Mouse (Mus musculus) adrenal gland, adult 2 months (tissue): ENCODE measurements around the gene Oprm1. TPM values are rescaled to one million over a fixed set of nuclear protein-coding genes. Genes with fewer than 3 reads are reported as not detected.
"Not testable (repeated sequence)": the region's sequence is repeated elsewhere in the genome, so short reads cannot be mapped to it uniquely, and the experiment has no call there.

Source experiments
- DNase-seq: peaks from one replicate; pipeline ENCODE4 v3.0.0; 2021
- long read RNA-seq: library from polyadenylated mRNA; stranded (forward); transcript quantifications from one replicate; pipeline ENCODE4 v2.0.0, GENCODE M21; 2021
- polyA plus RNA-seq: library from polyadenylated mRNA; depleted of rRNA; stranded (reverse); fragments of >200 nt; gene quantifications from 2 replicates; pipeline ENCODE4 v1.2.3, GENCODE M21; 2012; rRNA removed
- total RNA-seq, 2 experiments: library from RNA; stranded (reverse); gene quantifications; 2 replicates each; pipeline ENCODE4 v1.2.3; 2021

The Oprm1 gene
- total RNA-seq, result under 1 TPM; 0.79 to 0.86 TPM
- polyA plus RNA-seq, result 0.21 TPM in 1 of 2 replicates, not detected in the other
- long read RNA-seq, result 0 reads

DNA sequence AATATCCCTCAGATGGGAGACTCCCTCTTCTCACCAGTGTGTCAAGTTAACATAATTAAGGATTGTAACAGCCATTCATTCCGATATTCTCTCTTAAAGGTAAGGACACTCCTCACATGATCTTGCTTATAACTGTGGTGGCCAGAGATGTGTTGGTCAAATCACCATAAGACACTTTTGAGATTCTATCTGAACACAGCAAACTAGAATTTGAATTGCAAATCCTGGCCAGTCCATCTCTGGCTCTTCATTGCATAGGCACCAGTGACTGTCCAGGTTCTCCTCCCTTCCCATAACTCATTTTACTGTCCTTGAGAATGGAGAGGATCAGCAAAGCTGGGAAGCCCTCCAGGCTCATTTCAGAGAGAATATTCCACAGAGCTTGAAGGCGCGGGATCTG lies at the start of gene Oprm1:
Oprm1 (plus strand) TSS at position 301 of the 400 bp plus-strand sequence.
- DNase-seq, result no peak

DNA sequence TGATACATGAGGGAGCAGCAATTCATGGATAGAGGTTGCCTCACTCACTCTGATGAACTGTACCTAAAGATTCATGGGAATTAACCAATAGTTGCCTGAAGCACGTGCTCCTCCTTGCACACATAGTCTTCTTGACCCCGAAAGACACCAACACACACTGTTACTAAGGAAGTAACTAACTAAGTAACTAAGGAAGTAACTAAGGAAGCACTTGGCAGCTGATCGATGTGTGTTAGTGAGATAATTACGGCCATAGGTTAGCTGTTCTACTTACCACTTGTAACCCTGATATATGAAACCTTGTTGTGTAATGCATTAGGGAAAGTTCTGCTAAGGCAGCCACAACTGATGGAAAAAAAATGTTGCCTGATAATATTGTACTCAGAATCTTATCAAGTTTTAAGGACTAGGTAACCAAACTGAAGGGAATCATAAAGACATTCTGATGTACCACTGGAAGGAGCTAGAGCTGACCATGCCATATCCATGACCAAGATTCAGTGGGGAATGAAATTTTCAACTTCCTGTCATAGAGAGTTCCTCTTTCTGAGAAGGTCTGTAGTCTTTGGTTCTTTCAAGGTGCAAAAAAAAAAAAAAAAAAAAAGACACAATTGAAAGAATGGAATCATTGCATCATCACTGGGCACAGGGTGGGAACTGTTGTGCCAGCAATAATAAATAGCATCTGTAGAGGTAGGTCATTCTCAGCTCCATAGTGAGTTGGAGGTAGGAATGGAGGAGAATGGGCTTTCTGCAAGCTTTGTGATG lies 40.9 kb upstream of the Oprm1 start:
- no peak for DNase-seq

DNA sequence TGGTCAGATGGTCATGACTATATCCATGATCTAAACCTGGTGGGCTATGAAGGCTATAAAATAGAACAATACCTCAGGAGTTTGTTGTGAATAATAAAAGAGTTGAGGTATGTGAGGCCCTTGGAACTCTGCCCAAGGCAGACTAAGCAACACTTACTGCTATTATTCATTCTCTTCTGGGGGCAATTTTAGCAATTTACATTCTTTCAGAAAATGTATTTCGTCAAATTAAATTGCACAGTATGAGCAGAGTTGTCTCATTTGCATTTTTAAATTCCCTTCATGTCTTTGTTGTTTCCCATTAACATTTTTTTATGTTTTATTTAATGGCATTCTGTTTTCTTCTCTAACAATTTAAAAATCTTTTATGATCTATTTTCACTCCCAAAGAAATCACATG lies 34.5 kb upstream of the Oprm1 start:
- no peak for DNase-seq

DNA sequence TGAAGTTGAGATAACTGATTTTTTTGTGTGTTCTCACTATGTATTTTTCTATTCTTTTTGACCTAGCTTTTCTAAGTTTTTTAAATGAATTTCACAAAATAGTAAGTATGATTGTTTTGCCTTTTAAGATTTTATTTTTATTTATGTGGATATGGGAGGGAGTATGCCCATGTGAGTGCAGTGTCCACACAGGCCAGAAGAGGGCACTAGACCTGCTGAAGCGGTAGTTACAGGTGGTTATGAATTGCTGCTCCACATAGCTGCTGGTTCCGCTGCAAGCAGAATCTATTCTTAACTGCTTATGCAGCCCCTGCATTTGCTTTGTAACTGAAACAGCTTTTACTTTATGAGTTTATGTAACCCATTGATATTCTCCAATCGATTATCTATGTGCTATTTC lies 29.8 kb upstream of the Oprm1 start:
- no peak for DNase-seq

DNA sequence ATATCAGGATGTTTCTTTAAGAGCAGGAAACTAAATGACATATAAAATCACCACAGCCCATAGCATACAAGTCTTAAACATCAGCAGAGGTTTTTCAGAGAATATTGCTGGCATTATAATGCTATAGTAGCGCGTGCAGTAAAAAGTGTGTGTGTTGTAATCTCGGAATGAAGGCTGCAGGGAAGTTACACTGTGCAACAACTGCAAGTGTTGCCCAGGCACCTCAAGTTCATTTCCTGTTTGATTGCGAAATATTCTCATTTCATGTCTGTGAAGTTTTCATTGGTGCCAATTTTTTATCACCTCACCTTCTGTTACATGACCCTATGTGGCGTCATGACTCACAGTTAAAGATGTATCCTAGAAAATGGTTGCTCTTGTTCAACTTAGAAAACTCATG lies 4.9 kb upstream of the Oprm1 start:
- DNase-seq, result no peak

DNA sequence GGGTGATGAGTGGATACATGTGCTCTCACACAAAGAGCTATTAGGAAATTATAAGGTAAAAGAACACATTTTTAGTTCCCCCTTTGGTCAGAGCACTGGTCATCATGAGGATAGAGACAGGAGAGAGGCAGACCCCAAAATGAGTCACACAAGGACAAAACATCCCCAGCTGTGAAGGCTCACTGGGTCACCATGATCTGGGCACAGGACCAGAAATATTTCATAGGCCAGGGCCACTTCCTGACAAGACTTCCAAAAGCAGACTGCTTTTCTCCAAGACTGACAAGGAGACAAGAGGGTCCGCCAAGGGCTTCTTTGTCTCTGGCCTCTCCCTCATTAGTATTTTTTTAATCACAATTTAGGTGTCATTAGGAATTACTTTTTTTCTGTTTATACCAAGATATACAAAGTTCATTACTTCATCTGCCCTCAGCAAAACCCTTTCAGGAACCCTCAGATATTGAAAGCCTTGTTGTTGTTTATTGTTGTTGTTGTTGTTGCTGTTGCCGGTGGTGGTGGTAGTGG lies 3.0 kb downstream of the Oprm1 start, which contains the start of gene Gm10945:
Gm10945 (minus strand) TSS at position 475 of the 525 bp plus-strand sequence.
- peak; percentile 75 for DNase-seq

DNA sequence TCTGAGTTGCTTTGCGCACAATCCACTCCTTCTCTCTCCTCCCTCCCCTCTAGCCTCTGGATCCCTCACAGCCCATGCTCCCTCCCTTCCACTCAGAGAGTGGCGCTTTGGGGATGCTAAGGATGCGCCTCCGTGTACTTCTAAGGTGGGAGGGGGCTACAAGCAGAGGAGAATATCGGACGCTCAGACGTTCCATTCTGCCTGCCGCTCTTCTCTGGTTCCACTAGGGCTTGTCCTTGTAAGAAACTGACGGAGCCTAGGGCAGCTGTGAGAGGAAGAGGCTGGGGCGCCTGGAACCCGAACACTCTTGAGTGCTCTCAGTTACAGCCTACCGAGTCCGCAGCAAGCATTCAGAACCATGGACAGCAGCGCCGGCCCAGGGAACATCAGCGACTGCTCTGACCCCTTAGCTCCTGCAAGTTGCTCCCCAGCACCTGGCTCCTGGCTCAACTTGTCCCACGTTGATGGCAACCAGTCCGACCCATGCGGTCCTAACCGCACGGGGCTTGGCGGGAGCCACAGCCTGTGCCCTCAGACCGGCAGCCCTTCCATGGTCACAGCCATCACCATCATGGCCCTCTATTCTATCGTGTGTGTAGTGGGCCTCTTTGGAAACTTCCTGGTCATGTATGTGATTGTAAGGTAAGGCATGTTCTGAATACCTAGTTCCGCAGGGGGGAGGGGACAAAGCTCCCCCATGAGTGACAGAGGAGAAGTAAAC lies 30.4 kb downstream of the Oprm1 start:
- peak; percentile 27 for DNase-seq

DNA sequence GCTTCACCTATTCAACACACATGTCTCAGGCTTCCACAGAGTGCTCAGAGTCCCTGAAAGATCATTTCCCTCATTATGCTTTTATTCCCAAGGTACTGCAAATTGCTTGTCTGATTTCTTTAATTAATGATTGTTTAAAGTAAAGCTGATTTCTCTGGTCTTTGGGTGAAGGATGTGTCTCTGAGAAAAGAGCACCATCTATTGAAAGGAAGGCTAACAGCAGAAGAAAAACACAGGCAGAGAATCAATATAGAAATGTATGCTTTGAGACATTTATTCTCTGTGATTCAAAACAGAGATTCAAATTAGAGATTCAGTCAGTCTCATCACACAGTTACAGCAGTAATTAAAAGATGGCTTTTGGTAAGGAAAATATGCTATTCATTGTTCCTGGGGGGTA lies 31.9 kb downstream of the Oprm1 start:
- no peak for DNase-seq

DNA sequence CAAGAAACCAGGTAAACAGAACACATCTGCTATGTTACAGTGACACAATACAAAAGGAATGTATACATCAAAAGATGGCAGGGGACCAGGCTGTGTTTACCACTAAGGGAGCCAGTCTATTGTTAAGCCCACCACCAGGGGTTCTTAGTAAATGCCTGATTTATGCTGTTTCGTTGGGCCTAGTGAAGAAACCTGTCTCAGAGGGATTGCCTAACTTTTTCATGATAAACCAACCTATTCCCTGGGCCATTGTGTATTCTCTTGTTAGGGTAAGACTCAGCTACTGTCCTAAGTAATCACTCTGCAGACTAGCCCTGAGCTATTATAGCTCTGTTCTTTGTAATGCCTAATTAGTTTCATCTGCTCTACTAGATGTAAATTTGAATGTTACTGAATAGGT lies 62.3 kb downstream of the Oprm1 start:
- DNase-seq, result no peak

DNA sequence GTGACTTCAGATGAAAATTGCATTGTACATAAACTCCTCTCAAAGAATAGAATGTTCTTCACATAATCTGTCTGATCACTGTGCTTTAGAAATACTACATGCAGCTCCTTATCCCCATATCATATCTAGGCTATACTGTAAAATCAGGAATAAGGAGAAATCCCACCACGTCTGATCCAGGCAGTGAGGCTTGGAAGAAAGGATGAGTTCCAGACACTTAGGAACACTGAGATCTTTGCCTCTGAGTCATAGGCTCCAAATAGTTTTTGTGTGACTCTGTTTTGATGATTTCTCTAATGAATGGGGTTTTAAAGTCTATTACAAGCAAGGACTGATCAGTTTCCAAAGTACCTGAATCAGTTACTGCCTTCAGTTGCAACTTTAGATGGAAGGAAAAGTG lies 83.9 kb downstream of the Oprm1 start:
- no peak for DNase-seq

DNA sequence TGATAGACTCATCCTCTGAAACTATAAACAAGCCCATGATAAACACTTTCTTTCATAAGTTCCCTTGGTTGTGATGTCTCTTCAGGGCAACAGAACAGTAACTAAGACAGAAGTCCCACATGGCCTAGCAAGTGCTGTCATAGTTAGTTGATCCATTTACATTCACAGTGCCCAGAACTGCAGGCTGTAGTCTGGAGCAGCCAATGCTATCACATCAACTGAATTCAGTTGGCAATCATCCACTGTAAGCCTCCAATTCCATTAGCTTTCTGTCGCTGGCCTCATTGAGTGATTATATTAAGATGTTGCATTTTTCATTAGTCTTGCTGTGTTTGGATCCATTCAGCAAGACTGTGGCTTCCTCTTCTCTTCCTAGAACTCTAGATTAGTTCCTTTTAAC lies 88.0 kb downstream of the Oprm1 start:
- DNase-seq, result no peak

DNA sequence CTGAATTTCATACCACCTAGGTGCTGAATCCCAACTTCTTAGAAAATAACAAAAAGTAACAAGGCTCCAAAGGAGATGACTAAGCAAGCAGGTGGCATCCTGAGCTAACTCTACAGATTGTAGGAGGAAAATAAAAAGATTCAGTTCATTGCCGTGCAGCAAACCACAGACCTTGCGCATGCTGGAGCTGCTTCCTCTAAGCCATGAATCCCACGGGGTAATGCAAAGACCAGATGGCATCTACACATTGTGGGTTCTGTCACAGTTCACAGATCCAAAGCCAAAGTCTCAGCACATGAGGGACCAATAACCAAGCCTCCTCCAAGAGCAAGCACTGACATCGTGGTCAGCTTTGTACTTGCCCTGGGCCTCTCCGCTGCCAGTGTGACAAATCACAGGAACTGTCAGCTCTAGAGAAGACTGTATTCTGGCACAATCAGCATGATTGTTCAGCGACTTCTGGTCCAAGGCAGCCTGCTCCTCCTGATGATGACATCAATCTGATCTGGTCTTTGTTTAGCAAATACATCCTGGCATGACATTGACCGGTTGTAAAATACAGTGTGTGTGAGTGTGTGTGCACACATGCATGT lies 90.0 kb downstream of the Oprm1 start:
- DNase-seq, result no peak

DNA sequence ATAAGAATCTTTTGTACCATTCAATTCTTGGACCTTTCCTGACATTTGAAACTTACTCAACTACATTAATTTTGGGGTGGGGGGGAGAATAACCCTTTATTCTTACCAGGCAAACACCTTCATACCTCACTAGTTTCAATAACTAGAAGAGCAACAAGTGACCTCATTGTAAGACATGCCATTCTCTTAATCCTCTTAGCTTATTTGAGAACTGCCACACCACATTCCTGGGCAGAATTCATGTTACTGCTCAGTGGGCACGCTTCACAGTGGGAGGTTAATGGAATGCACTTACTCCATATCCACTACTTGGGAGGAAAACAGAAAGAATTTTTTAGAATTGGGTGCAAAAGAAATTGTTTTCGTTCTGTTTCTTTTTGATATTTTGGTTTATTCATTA lies 90.5 kb downstream of the Oprm1 start:
- no peak for DNase-seq

DNA sequence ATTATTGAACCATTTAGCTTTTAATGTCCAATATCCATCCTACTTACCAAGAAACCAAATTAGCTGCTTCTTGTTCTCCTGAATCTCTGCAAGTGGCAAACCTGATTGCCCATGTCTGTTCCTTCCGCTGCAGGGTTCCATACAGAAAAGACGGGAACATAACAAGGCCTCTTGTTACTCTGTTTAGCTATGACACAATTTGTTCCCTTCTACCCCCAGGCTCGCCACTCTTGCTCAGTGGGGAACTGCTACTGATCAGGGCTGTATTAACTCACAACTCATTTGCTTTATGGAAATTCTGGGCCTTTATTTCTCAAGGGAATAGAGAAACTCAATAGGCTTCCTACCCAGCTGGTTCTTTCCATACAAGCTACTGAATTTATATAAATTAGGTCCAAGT lies 97.5 kb downstream of the Oprm1 start:
- DNase-seq, result no peak

DNA sequence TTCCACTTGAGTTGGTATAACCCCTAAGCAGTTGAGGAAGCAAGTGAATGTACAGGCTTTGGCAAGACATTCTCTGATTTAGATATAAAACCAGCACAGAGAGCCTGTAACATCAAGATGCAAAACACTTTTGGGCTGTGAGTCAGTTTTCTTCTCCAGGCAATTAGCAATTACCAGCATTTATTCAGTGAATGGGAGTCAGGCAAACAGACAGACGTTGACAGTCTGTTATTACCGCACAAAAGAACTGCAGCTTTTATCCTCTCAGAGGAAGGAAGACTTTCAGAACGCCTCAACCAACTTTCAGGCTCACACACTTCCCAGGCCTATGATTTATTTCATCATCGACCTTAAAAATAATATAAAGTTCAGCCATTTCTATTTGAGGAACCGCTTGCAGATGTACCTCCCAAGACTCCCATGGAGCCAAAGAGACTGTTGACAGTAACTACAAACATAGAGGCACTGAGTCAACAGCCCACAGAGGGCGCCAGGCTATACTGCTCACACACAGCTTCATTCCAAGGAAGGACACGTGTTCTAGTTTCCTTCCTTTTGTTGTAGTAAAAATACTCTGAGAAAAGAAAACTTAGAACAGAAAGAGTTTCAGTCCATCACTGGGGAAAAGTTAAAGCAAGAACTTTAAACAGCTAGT lies 113.2 kb downstream of the Oprm1 start:
- DNase-seq, result no peak

DNA sequence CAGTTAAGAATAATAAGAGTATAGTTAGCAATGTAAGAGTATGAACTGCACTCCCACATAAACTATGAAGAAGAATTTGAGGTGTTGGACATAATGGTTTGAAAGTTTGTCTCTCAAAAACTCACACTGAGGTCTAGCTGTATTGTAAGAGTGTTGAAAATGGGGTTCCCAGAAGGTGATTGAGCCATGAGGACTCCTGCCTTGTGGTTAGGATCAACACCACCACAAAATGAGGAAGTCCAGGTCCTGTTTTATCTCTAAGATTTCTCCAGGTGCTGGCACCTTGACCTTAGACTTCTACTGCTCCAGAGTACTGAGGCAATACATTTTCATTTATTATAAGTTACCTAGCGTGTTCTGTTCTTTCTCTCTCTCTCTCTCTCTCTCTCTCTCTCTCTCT lies 115.6 kb downstream of the Oprm1 start:
- DNase-seq, result no peak

DNA sequence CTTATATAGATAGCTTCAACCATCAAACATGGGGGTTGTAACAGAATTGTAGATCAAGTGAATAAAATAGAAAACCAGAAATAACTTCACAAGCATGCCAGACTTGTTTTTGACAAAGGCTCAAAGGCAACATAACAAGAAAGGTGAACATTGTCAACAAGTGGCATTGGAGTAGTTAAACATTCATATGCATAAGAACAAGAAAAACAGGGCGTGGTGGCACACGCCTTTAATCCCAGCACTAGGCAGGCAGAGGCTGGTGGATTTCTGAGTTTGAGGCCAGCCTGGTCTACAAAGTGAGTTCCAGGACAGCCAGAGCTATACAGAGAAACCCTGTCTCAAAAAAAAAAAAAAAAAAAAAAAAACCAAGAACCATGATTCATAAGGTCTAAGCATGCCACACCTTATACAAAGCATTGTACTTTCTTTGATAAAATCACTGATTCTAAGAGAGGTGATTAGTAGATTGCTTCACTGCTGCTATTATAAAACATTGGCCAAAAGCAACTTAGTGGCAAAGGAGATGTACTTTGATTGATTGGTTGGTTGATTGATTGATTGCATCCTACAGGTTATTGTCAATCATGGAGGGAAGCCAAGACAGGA lies 120.1 kb downstream of the Oprm1 start:
- no peak for DNase-seq

DNA sequence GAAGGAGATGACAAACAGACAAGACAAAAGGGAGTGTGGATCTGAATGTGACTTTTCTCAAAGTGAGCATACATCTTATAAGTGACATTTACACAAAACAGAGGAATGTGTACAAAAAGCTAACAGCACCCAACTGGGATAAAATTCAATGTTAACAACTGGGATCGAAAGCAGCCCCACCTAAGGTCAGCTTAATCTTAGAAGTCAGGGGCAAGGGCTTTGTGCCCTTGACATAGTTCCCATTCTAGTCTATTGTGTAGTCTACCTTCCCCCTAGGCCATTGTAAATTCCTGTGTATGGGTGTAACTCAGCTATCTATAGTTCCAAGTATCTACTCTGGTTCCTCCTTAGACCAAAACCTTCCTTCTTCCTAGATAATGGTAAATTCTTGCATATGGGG lies 123.7 kb downstream of the Oprm1 start:
- not testable (repeated sequence) for DNase-seq

DNA sequence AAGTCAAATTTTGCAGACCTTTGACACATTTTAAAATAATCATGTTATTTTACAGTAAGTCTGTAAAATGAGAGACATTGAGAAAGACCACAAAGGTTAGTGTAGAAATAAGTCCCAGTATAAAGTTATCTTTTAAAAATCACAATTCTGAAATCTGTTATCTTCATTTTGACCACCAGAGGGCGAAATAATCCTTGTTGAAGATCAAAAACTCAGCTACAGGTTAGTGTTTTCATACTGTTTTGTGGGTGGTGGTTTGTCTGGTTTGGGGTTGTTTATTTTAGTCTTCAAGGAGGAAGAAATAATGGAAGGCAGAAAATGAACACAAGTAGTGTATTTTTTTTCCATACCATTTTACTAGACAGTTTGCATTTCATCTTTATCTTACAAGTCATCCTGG lies 127.2 kb downstream of the Oprm1 start:
- DNase-seq, result no peak

DNA sequence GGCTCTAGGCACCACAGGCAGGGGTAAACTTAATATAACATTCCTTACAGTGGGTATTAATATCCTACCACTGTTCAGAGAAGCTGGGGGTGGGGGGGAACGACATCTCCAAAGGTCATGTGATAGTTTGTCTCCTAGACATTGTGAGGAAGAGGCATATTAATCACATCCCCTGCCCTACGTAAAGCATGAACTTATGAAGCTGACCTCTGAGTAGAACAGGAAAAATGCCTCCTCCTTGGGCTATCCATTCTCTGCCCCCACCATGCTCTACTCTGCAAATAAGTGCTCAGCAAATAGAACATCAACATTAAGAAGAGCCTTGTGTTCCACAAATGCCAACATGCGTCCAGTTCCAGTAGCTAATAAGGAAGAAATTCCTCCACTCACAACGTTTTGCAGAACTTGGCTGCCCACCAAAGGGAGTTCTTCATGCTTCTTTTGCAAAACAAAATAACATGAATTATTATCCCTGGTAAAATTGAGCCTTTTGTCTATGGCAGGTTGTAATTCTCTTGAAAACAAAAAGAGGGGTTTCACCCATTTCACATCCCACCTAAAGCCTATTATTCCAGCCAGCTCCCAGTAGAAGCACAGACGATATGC lies 131.4 kb downstream of the Oprm1 start:
- no peak for DNase-seq

DNA sequence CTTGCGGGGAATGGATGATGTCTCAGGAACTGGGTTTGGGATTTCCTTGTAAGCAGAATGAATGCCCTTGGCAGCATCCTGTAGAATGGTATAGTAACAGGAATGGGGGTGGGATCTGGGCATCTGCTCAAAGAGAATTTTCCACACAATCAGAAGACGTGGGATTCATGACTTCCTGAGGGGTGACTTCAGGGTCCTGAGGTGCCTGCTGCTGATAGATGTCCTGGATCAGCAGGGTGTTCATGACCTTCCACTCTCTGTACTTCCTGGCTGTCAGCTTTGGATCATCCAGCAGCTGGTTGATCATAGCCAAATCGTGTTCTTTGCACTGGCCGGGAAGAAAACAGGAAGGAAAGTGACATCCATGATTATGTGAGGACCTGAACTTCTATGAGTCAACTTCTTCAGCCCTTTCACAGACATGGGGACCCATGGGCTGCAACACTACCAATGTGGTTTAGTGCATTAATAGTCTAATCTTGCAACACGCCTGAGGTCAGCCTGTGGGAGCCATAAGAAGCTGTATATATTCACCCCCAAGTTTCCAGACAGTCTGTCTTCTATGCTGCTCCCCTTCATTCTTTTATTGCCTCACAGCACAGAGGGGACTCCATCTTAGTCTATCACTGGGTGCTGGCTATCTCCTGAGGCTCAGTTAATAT lies 132.2 kb downstream of the Oprm1 start:
- DNase-seq, result peak; percentile 2
